Mouse (Mus musculus) megakaryocyte, embryonic 14.5 days (primary cell): ENCODE measurements around the gene Slc17a7.

ENCODE experiments used
- FLI1 ChIP-seq: IDR thresholded peaks from 2 replicates; pipeline ENCODE4 v1.6.1; 2012; ENCODE audit warnings: low read length, inconsistent platforms, mixed read lengths
- GATA1 ChIP-seq: IDR thresholded peaks from 3 replicates; pipeline ENCODE4 v1.6.1; 2012; ENCODE audit warnings: mixed read lengths, low read length, inconsistent platforms, borderline replicate concordance

- TF ChIP-seq FLI1 (no peak), GATA1 (no peak)
Measured at GRCm38 (mm10) chr7:45192585-45193310, 29.0 kb downstream of the Slc17a7 start.
